Mouse (Mus musculus) spleen, adult 2 months (tissue): ENCODE results near the gene Tenm2.

Source experiments
- CTCF ChIP-seq: fragments of 200-500 bp; IDR thresholded peaks from 2 replicates; pipeline ENCODE4 v1.5.1; 2011; ENCODE audit warnings: mild to moderate bottlenecking, inconsistent platforms; ENCODE audit not compliant: insufficient read depth, insufficient read length, insufficient replicate concordance; ENCODE audit errors: extremely low read depth
- POLR2A ChIP-seq: fragments of 200-500 bp; IDR thresholded peaks from 2 replicates; pipeline ENCODE4 v1.6.1; 2011; ENCODE audit warnings: low read depth, low read length, inconsistent platforms

GRCm38 (mm10) chr11:36286246-36286645 is 949.5 kb downstream of the Tenm2 start:
- TF ChIP-seq POLR2A (no peak), CTCF (no peak)
